Mouse (Mus musculus): ENCODE results near the gene Pex14. TPM values are rescaled to one million over a fixed set of nuclear protein-coding genes. Genes with fewer than 3 reads are reported as not detected.

Gene Pex14
- total RNA-seq (2014; fragmentation: Nextera tagmentation) = 10.3 and 15.8 TPM in 2 replicates
- 8.0 and 16.8 TPM in 2 replicates for total RNA-seq (2017)

DNA sequence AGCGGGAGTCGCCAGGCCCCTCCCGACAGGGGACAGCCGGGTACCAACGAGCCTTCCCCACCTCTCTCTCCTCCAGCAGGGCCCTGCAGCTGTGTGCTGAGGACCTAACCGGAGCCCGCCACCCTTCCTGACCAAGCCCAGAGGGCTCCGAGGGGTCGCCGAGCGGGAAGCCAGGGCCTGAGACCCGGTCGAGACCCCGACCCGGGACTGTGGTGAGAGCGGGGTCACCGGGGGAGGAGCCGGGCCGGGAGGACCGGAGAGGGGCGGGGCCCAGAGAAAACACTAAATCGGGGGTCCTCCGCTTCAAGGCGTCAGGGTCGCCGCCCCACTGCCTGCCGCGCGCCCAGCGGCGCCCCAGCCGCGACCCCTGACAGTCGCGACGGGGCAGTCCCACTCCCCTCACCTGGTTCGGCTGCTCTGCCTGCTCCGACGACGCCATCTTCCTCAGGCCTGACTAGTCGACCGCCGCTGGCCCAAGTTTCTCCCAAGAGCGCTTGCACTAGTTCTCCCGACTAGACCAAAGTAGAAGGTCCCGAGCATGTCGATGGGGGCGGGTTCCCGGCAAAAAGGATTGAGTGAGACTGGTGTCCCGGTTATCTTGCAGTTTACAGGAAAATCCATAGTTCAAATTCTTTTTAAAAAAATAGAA, at the start of gene Pex14:
Gene Pex14 (minus strand): TSS at position 508 of the 649 bp plus-strand sequence.
- ATAC-seq (replicated peaks; ENCODE audit: low FRiP score, low TSS enrichment, poor library complexity, severe bottlenecking) = peak; percentile 79

GRCm38 (mm10) chr4:149149196-149149595, 49.5 kb upstream of the Pex14 start:
- ATAC-seq (replicated peaks; ENCODE audit: low FRiP score, low TSS enrichment, poor library complexity, severe bottlenecking) = no peak

DNA sequence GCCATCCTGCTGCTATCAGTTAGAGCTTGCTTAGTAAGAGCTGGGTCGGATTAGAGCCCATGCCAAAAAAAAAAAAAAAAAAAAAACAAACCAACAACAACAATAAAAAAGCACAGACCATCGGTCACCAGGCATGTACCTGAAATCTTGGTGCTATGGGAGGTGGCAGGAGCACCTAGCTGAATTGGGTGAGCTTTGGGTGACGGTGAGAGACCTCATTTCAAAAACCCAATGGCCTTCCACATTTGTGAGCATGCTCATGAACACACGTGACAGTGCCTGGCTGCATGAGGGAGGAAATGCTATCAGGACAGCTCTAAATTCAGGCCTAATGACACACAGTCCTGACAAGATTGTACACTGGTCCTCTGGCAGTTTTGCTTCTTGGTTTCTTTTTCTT, 48.4 kb upstream of the Pex14 start:
- ATAC-seq (replicated peaks; ENCODE audit: low FRiP score, low TSS enrichment, poor library complexity, severe bottlenecking) = no peak

- ATAC-seq (replicated peaks; ENCODE audit: low FRiP score, low TSS enrichment, poor library complexity, severe bottlenecking) = no peak
These were observed 47.9 kb upstream of the Pex14 start for GRCm38 (mm10) chr4:149147528-149147927.

GRCm38 (mm10) chr4:149145151-149145550, 45.5 kb upstream of the Pex14 start:
- ATAC-seq (replicated peaks; ENCODE audit: low FRiP score, low TSS enrichment, poor library complexity, severe bottlenecking) = no peak

- ATAC-seq (replicated peaks; ENCODE audit: low FRiP score, low TSS enrichment, poor library complexity, severe bottlenecking) = peak; percentile 89
These were observed 44.8 kb upstream of the Pex14 start for GRCm38 (mm10) chr4:149144459-149144858.

GRCm38 (mm10) chr4:149143594-149143993, 43.9 kb upstream of the Pex14 start:
- ATAC-seq (replicated peaks; ENCODE audit: low FRiP score, low TSS enrichment, poor library complexity, severe bottlenecking) = no peak

GRCm38 (mm10) chr4:149138515-149138914, 38.8 kb upstream of the Pex14 start:
- no peak for ATAC-seq (replicated peaks; ENCODE audit: low FRiP score, low TSS enrichment, poor library complexity, severe bottlenecking)

GRCm38 (mm10) chr4:149136982-149137770, 37.5 kb upstream of the Pex14 start, which contains the start of gene Cenps:
TSS of gene Cenps (minus strand) at chr4:149137629.
- ATAC-seq (replicated peaks; ENCODE audit: low FRiP score, low TSS enrichment, poor library complexity, severe bottlenecking) = peak; percentile 89

DNA sequence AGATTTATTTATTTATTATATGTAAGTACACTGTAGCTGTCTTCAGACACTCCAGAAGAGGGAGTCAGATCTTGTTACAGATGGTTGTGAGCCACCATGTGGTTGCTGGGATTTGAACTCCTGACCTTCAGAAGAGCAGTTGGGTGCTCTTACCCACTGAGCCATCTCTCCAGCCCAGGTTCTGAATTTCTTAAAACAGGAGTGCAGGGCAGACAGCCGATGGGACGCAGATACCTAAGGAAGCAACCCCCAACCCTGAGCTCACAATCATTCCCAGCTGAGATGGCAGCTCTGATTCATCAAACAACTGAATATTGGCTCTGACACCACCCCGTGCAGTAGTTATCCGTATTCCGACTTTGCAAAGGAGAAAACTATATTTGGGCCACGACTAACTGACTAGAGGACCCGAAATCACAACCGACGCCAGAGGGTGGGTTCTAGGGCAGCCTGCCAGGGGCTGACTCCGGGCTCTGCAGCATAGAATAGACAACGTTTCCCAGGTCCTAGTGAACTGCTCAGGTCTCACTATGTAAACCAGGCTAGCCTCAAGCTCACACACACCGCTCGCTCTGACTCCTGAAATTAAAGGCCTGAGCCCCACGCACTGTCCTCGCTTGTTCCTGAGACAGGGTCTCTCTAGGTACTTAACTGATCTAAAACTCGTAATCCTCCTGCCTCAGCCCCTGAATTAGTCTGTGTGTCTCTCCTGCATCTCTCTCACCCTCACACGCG, 36.6 kb upstream of the Pex14 start:
- no peak for ATAC-seq (replicated peaks; ENCODE audit: low FRiP score, low TSS enrichment, poor library complexity, severe bottlenecking)

DNA sequence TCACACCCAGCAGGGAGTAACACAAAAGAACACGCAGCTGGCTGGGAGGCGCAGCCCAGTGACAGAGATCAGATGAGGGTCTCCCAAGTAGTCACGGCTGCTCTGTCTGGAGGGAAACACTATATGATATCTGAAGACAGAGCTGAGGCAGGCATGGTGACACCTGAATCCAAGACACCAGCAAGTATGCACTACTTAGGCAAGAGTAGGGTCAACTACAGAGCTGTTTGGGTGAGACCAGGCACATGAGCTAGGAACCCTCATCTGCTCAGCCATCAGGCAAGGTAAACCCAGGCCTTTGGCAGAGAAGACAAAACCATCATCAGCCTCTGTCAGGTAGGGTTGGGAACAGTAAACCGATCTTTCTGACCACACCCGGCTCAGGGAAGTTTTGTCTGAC, 33.7 kb upstream of the Pex14 start:
- ATAC-seq (replicated peaks; ENCODE audit: low FRiP score, low TSS enrichment, poor library complexity, severe bottlenecking) = no peak

DNA sequence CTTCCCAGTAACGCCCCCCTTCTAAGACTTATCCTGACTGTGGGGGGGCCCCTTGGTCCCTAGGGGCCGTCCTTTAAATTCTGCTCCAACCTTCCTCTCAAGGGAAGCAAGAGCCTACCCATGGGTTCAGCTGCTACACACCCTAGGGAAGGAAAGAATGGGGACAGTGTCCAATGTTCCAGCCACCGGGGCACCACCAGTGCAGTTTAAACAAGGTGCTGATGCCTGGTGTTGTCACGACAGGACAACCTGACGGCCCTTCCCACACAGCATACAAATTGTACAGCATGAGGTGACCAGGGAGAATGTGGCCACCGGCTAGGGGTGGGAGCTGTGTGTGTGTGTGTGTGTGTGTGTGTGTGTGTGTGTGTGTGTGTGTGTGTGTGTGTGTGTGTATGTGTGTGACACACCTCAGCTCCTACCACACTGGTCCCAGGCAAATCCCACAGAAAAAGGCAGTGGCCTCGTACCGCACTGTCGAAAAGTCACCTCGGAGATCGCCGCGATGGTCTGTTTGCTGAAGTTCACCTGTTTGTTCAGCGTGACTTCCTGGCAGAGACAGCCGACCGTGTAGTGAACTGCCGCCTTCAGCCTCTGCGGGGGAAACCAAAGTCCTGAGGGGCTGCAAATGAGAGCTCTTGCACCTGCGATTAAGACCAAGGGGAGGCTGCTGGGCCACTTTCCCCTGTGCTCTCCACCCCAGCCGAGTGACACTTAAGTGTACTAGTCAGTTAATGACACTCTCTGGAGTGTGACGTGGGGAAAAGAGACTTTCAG, 32.3 kb upstream of the Pex14 start:
- no peak for ATAC-seq (replicated peaks; ENCODE audit: low FRiP score, low TSS enrichment, poor library complexity, severe bottlenecking)

DNA sequence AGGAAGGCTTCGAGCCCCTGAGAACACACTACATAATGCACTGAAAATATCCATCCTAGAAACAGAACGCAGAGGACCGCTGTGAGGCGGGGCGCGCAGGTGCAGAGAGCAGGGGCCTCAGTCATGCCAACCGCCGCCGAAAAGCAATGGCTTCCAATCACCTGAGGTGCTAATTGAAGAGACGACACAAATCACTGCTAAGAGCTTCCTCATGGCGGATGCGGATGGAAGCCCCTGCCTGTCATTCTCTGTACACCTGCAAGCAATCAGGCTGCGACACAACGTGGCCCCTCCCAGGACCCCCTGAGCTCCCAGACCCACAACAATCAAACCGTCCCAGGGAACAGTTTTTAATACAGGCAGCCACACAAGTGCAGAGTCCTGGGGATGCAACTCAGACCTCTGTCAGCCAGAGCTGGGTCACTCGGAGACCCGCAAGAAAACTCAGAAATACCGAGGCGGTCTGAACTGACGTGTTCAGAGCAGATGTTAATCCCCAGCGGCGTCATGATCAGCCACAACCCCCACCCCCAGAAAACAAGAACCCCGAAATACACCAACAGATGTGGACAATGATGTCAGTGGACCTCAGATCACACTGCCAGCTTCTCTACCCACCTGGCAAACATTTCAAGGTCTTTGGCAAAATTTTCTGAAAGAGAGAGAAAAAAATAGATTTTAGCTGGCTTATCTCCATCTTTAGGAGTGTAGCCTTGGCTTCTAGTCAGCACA, 31.5 kb upstream of the Pex14 start:
- no peak for ATAC-seq (replicated peaks; ENCODE audit: low FRiP score, low TSS enrichment, poor library complexity, severe bottlenecking)

- ATAC-seq (replicated peaks; ENCODE audit: low FRiP score, low TSS enrichment, poor library complexity, severe bottlenecking) = no peak
These were observed 28.8 kb upstream of the Pex14 start for GRCm38 (mm10) chr4:149128467-149128866.

DNA sequence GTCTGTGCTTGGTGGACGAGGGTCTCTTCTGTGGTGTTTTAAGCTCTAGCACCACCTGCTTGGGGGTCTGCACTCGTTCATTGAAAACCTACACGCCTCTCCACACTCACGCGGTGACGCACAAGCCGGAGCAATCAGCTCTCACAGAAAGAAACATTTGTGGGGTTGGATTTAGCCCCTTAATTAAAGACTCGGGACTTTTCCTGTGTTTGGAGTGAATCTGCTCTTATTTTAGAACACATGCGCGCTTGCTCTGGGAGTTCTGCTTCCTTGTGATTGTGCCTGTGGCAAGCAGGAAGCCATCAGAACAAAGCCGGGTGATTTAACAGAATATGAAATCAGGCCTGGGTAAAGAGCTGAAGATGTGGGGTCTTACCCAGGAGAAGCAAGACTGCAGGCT, 27.0 kb upstream of the Pex14 start, which contains the start of gene Cort:
Gene Cort (minus strand): TSS at position 101 of the 400 bp plus-strand sequence.
- no peak for ATAC-seq (replicated peaks; ENCODE audit: low FRiP score, low TSS enrichment, poor library complexity, severe bottlenecking)

- no peak for ATAC-seq (replicated peaks; ENCODE audit: low FRiP score, low TSS enrichment, poor library complexity, severe bottlenecking)
These were observed 26.4 kb upstream of the Pex14 start for GRCm38 (mm10) chr4:149126115-149126509.

GRCm38 (mm10) chr4:149125341-149126114, 25.9 kb upstream of the Pex14 start:
- ATAC-seq (replicated peaks; ENCODE audit: low FRiP score, low TSS enrichment, poor library complexity, severe bottlenecking) = no peak

GRCm38 (mm10) chr4:149123432-149123831, 23.8 kb upstream of the Pex14 start:
- no peak for ATAC-seq (replicated peaks; ENCODE audit: low FRiP score, low TSS enrichment, poor library complexity, severe bottlenecking)

Data from megakaryocyte-erythroid progenitor cell, adult 5-6 weeks (primary cell).